Mouse (Mus musculus) CD4-positive, CD25-positive, alpha-beta regulatory T cell, adult 4 months (primary cell): Measurements from ENCODE around the gene Ostm1. TPM values are rescaled to one million over a fixed set of nuclear protein-coding genes. Genes with fewer than 3 reads are reported as not detected.

ENCODE experiments used
- ATAC-seq: one replicate; pipeline ENCODE4 v1.8.0; 2017
- polyA plus RNA-seq, 2 experiments: library from polyadenylated mRNA; unstranded; fragments of 100-300 nt; shearing (Covaris generic); gene quantifications; one replicate each; pipeline ENCODE4 v1.2.1; 2017

The Ostm1 gene
- polyA plus RNA-seq, 2 experiments from 2014 or later, result 39.9 TPM

- no peak for ATAC-seq
Observed at GRCm38 (mm10) chr10:42680582-42681001, 97.0 kb downstream of the Ostm1 start.

DNA sequence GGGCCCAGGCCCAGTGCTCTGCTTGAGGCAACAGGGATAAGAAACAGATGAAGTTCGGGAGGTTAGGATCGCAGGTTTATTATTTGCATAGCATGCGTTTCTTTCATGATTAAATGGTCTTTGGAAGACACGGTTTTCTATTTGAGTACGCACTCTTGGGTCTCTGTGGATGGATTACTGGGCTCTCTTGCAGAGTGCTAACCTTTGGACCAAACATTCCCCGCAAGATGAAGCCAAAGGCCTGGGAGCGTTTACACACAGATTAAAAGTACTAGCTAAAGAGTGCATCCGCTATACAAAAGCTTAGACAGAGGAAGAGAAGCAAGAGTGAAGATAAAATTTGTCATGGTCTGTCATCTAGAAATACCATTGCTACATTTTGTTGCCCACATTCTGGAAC is 98.8 kb downstream of the Ostm1 start:
- no peak for ATAC-seq

- ATAC-seq, result no peak
Observed at GRCm38 (mm10) chr10:42687873-42688272, 104.3 kb downstream of the Ostm1 start.

GRCm38 (mm10) chr10:42689694-42690093 is 106.1 kb downstream of the Ostm1 start:
- no peak for ATAC-seq

GRCm38 (mm10) chr10:42690233-42691028 is 106.8 kb downstream of the Ostm1 start:
- no peak for ATAC-seq

GRCm38 (mm10) chr10:42691051-42691450 is 107.4 kb downstream of the Ostm1 start:
- no peak for ATAC-seq

- no peak for ATAC-seq
Observed at GRCm38 (mm10) chr10:42692095-42692494, 108.5 kb downstream of the Ostm1 start.

GRCm38 (mm10) chr10:42692794-42693193 is 109.2 kb downstream of the Ostm1 start:
- ATAC-seq, result no peak

DNA sequence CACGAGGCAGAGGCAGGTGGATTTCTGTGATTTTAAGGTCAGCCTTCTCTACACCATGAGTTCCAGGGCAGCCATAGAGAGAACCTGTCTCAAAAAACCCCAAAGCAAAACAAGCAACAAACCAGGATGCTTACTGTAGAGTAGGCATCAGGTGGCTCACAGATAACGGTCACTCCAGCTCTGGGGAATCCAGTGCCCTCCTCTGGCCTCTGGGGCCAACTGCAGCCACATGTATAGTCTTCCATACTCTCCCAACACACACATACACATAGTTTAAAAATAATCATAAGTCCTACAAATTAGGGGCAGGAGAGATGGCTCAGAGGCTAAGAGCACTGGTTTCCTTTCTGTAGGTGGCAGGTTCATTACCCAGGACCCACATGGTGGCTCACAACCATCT is 109.9 kb downstream of the Ostm1 start:
- no peak for ATAC-seq

DNA sequence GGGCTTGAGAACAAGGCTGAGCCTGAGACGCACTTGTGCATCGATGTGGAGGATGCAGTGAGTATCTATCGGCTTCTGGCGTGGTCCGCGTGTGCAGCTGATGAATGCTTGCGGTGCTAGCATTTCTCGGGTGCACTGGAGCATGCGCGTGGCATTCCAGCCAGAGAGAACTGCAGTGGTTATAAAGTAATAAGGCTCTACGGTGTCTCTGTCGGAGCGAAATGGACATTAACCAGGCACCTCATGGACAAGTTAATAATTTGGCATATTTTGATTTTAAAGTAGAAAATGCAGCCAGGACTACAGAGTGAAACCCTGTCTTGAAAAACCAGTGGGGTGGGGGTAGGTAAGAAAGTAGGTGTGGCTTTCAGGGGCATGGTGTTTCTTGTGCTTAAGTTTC is 112.7 kb downstream of the Ostm1 start:
- no peak for ATAC-seq

DNA sequence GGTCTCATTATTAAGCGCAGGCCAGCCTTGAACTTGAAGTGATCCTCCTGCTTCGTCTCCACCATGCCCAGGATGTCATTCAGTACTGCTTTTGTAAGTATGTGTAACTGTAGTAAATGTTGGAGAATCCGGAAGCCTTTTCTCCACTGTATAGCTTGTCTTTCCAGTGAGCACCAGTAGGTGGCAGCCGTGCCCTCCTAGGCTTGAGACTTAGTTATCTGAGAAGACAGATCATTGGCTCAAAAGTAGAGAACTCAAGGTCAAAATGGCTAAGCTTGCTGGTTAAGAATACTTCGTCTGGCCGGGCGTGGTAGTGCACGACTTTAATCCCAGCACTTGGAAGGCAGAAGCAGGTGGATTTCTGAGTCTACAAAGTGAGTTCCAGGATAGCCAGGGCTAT is 113.4 kb downstream of the Ostm1 start:
- peak; percentile 69 for ATAC-seq

GRCm38 (mm10) chr10:42698375-42698774 is 114.8 kb downstream of the Ostm1 start:
- ATAC-seq, result no peak

GRCm38 (mm10) chr10:42698994-42699393 is 115.4 kb downstream of the Ostm1 start:
- peak; percentile 92 for ATAC-seq

- no peak for ATAC-seq
Observed at GRCm38 (mm10) chr10:42702111-42702510, 118.5 kb downstream of the Ostm1 start.

GRCm38 (mm10) chr10:42714676-42715075 is 131.1 kb downstream of the Ostm1 start:
- ATAC-seq, result no peak

DNA sequence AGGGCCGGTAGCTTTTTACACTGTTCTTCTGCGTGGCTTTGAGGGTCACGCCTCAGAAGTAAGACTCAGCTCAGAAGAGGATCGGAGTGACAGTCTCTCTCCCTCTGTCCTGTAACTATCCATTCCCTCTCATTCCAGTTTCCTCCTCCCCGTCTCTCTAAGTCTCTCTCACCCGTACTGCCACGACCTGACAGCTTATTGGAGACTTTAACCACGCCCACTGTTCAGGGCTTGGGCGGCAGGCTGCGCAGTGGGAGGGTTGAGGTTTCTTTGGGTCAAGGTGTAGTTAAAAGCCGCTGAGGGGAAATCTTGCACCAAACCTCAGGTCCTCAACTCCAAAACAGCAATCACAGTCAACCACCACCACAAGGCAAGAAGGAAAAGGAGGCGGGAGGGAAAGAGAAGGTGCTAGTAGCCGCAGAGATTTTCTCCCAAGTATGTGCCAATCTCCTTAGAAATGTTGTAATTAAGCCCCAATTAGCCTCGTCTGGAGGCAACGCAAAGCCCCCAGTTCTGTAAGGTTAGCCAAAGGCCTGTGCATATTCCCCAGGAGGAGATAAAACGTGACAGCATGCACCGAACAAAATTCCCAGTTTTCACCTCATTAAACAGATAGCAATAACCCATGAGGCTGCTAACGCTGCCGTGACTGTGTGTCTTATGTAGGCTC is 131.9 kb downstream of the Ostm1 start:
- ATAC-seq, result no peak

GRCm38 (mm10) chr10:42722116-42722515 is 138.5 kb downstream of the Ostm1 start:
- ATAC-seq, result no peak

DNA sequence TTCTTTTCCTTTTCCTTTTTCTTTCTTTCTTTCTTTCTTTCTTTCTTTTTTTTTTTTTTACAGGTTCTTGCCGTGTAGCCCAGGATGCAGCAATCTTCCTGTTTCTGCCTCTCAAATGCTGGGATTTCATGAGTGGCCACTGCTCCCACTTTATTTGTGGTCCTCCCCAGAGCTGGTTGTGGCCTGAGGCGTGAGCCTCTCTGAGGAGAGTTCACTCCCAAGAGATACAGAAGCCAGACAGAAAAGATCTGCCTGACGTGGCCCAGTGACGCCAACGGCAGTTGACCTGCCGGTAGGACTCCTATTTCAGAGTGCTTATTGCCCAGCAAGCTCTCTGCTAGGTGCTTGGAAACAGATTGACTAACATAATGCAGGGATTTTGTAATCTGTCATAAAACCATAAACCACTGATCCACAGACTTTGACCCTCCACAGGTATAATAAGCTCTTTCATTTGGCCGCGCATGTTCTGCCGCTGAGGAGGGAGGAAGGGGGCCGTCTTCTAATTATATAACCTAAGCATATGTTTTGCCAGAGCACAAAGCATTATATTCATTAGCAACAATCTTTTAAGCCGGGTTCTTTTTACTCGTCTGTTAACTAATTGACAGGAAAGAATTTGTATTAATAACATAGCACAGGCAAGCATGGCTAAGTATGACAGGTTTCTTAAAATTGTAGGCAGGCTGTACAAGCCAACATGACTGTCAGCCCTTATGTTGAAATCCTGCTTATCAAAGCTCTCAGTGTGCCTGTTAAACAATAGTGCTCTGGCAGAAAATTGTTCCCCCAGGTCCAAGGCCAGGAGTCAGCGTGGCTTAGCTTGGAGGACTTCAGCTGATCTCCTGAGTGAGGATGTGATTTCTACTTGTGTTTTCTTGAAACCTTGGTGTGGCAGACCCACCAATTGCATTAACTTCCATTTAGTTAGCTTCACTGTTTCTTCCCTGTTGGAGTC is 139.9 kb downstream of the Ostm1 start:
- ATAC-seq, result no peak

- no peak for ATAC-seq
Observed at GRCm38 (mm10) chr10:42729607-42730006, 146.0 kb downstream of the Ostm1 start.

GRCm38 (mm10) chr10:42734546-42735060 is 151.0 kb downstream of the Ostm1 start:
- ATAC-seq, result no peak

GRCm38 (mm10) chr10:42751813-42752212 is 168.2 kb downstream of the Ostm1 start:
- no peak for ATAC-seq
